7 mouse cellular contexts compared by ENCODE assay signal in the genomic region with DNA sequence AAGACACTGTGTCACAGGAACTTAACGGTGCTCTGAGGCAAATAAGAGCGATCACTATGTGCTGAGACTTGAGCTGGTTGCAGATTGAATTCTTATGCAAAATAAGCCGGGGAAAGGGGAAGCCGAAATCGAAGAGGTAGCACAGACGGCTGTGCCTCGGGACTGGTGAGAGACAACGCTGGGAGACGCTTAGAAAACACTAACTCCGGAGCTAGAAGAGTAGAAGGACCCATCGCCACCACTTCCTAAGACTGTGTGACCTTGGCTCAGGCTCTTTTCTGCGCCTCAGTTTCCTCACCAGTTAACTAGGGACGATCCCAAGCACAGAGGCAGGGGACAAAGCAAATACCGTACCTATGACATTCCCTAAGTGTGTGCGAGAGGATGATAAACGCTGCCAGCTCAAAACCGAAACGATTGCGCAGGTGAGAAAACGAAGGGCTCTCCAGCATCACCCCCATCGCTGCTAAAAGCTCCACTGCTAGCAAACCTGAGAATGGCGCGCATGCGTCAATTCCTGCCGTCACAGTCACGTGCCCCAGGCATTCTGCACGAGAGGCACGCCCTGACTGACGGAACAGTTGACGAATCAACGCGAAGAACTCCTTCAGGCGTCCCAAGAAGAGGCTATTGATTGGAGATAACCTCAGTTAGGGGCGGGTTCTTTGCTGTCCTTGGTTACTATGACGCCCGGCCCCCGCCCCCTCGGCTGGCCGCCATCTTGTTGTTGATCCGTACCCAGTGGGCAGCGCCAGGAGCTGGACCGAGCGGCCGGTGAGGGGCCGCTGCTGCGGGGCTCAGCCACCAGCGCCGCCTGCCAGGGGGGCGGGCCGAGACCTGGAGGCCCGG. TPM values are rescaled to one million over a fixed set of nuclear protein-coding genes. Genes with fewer than 3 reads are reported as not detected.
DNase-seq lines count a peak whose midpoint lies in the region; ATAC-seq and TF ChIP-seq lines count a peak whose summit lies in the region.

A gene (plus strand): TSS at position 580 of the 849 bp plus-strand sequence.

- peak; percentile 98 for ATAC-seq in intestine, postnatal 0 days
- ATAC-seq in midbrain, embryonic 12.5 days (ENCODE audit: low FRiP score, low read depth), result peak; percentile 99

- peak; percentile 100 for DNase-seq in adrenal gland, postnatal 10 days
- DNase-seq in embryonic facial prominence, embryonic 10.5 days (ENCODE audit: low spot score), result peak; percentile 99
- DNase-seq in gonadal fat pad, adult 2 months (ENCODE audit: low read depth), result peak; percentile 92
- DNase-seq in left cerebral cortex, postnatal 4 days, result peak; percentile 100

- H3K27me3 ChIP-seq in embryonic facial prominence, embryonic 10.5 days (replicated peaks; ENCODE audit: low read depth, poor library complexity, severe bottlenecking), result no peaks in the 10 kb centered on the region
- H3K27me3 ChIP-seq in intestine, postnatal 0 days (replicated peaks; ENCODE audit: control insufficient read depth, insufficient read depth, low read length), result no peaks in the 10 kb centered on the region
- no peaks in the 10 kb centered on the region; the same call in 1 of the 2 replicates for H3K27me3 ChIP-seq in midbrain, embryonic 12.5 days
- no peaks in the 10 kb centered on the region for H3K27me3 ChIP-seq in small intestine, adult 2 months (ENCODE audit: control insufficient read depth, insufficient read depth, low read length)

- peaks cover 9% of the 10 kb centered on the region for H3K36me3 ChIP-seq in embryonic facial prominence, embryonic 10.5 days (replicated peaks)
- H3K36me3 ChIP-seq in intestine, postnatal 0 days (ENCODE audit: control insufficient read depth, insufficient read depth), result no peaks in the 10 kb centered on the region
- no peaks in the 10 kb centered on the region for H3K36me3 ChIP-seq in midbrain, embryonic 12.5 days
- no peaks in the 10 kb centered on the region for H3K36me3 ChIP-seq in small intestine, adult 2 months (ENCODE audit: control insufficient read depth, insufficient read depth, low read length)

- H3K9ac ChIP-seq in intestine, postnatal 0 days (ENCODE audit: low read depth, low read length), result peak within 1 kb of the TSS; percentile 100
- peak within 1 kb of the TSS; percentile 94 for H3K9ac ChIP-seq in midbrain, embryonic 12.5 days (replicated peaks)

- peak within 1 kb of the TSS; percentile 97 for H3K27ac ChIP-seq in embryonic facial prominence, embryonic 10.5 days (replicated peaks)
- H3K27ac ChIP-seq in intestine, postnatal 0 days (ENCODE audit: low read depth, low read length), result peak within 1 kb of the TSS; percentile 96
- H3K27ac ChIP-seq in midbrain, embryonic 12.5 days (replicated peaks), result peak within 1 kb of the TSS; percentile 92
- peak within 1 kb of the TSS; percentile 82 for H3K27ac ChIP-seq in small intestine, adult 2 months (ENCODE audit: insufficient read depth, low read depth, low read length)

- peaks cover 27% of the 10 kb centered on the region for H3K4me1 ChIP-seq in embryonic facial prominence, embryonic 10.5 days
- 0 out of 2 replicates have a peak, but pooled peaks cover 6% of the 10 kb centered on the region for H3K4me1 ChIP-seq in intestine, postnatal 0 days (replicated peaks; ENCODE audit: control insufficient read depth, insufficient read depth, low read length)
- H3K4me1 ChIP-seq in midbrain, embryonic 12.5 days, result peaks cover 28% of the 10 kb centered on the region
- peaks cover 3% of the 10 kb centered on the region; the same call in 1 of the 2 replicates for H3K4me1 ChIP-seq in small intestine, adult 2 months (ENCODE audit: control insufficient read depth, insufficient read depth, insufficient read length, low read length)

- WGBS in embryonic facial prominence, embryonic 10.5 days, result under 1% methylated on average over 51 of the region's 51 CpGs
- WGBS in intestine, postnatal 0 days, result under 1% methylated on average over 51 of the region's 51 CpGs
- whole genome bisulfite sequencing in midbrain, embryonic 12.5 days, result under 1% methylated on average over 51 of the region's 51 CpGs
- under 1% methylated on average over 51 of the region's 51 CpGs for WGBS in small intestine, adult 2 months

- no peaks in the 10 kb centered on the region for H3K9me3 ChIP-seq in embryonic facial prominence, embryonic 10.5 days
- H3K9me3 ChIP-seq in intestine, postnatal 0 days (ENCODE audit: control insufficient read depth), result no peaks in the 10 kb centered on the region
- no peaks in the 10 kb centered on the region for H3K9me3 ChIP-seq in midbrain, embryonic 12.5 days

- intact Hi-C loops in left cerebral cortex, postnatal 4 days (cut with DNase I), result no loop called here

- no peak for TF ChIP-seq CTCF in intestine, postnatal 0 days (IDR thresholded peaks at IDR 0.05; ENCODE audit: low read depth)
- no peak for TF ChIP-seq CTCF in small intestine, adult 2 months (IDR thresholded peaks at IDR 0.05; ENCODE audit: extremely low read depth, insufficient read length, insufficient replicate concordance, low read depth, low read length)

- peak within 1 kb of the TSS; percentile 95 for H3K4me2 ChIP-seq in intestine, postnatal 0 days (replicated peaks; ENCODE audit: low read depth)
- peak within 1 kb of the TSS; percentile 86 for H3K4me2 ChIP-seq in midbrain, embryonic 12.5 days (replicated peaks)

- peak; percentile 66 for TF ChIP-seq POLR2A in small intestine, adult 2 months (IDR thresholded peaks at IDR 0.05; ENCODE audit: low read depth, low read length)

- peak within 1 kb of the TSS; percentile 97 for H3K4me3 ChIP-seq in embryonic facial prominence, embryonic 10.5 days
- H3K4me3 ChIP-seq in intestine, postnatal 0 days (ENCODE audit: low read depth, low read length), result peak within 1 kb of the TSS; percentile 100
- peak within 1 kb of the TSS; percentile 96 for H3K4me3 ChIP-seq in midbrain, embryonic 12.5 days
- H3K4me3 ChIP-seq in small intestine, adult 2 months (ENCODE audit: low read depth, low read length), result peak within 1 kb of the TSS; percentile 92

RNA-seq across cellular contexts. Expression of the gene that starts here (rescaled TPM):
- 10 to 100 TPM; 88.7 to 97.3 TPM for total RNA-seq in adrenal gland, postnatal 10 days (2021)
- polyA plus RNA-seq in embryonic facial prominence, embryonic 10.5 days (2016; fragmentation: Nextera tagmentation; extraction: Ambion mirVana), result 57.1 and 57.3 TPM in 2 replicates
- polyA plus RNA-seq in gonadal fat pad, adult 2 months (2012; rRNA removed), result 94.3 and 97.5 TPM in 2 replicates
- 27.9 and 30.5 TPM in 2 replicates for polyA plus RNA-seq in intestine, postnatal 0 days (2015; fragmentation: Nextera tagmentation; extraction: Ambion mirVana)
- total RNA-seq in left cerebral cortex, postnatal 4 days (2021), result 100 to 1,000 TPM; 153 to 160 TPM
- polyA plus RNA-seq in midbrain, embryonic 12.5 days (2016; fragmentation: Nextera tagmentation; extraction: Ambion mirVana), result 94.2 and 100 TPM in 2 replicates
- polyA plus RNA-seq in small intestine, adult 2 months (2012; rRNA removed), result 70.7 and 160 TPM in 2 replicates

Comparison
In these comparisons a context has a peak if more than half of its experiments do, and no peak if none do; other contexts are left out.
1. Peak in every context shown above with its lines: DNase-seq, ATAC-seq, H3K4me3 ChIP-seq and H3K27ac ChIP-seq.